Mouse (Mus musculus): ENCODE measurements around the gene Phf20.
A peak's percentile ranks its signal among the peaks of the same experiment; 100 is the strongest.

Phf20 gene

GRCm38 (mm10) chr2:156260968-156261367 lies 64.7 kb downstream of the Phf20 start:
- DNase-seq (ENCODE audit: extremely low read depth, insufficient read length, low spot score), result no peak

DNA sequence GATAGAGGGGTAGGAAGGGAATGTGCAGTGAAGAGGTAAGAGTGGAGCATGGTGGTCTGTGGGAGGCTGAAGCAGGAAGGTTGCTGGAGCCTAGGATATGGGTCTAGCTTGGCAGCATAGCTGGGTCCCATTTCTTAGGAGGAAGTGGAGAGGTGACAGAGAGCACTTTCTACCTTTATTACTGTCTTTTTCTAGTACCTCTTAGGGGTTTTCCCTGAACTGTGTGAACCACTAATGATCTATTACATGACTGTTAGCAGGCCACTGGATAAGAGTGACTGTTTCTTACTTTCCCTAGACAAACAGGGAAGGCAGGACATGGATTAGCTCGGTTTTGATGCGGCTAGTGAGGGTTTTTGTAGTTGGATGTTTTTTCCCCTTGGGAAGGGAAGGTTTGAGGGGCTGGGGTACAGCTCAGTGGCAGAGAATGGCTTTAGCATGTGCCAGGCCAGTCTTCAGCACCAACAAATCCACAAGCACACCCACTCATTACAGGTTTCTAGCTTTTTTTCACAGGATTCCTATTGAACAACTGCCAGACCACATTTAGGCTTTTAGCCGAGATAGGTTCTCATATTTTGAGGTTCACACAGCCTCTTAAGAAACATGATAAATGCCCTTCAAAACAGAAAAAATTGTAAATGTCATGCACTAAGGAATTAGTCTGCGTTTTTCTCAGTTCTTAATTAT lies 67.1 kb downstream of the Phf20 start:
- no peak for DNase-seq (ENCODE audit: extremely low read depth, insufficient read length, low spot score)

- DNase-seq (ENCODE audit: extremely low read depth, insufficient read length, low spot score), result no peak
Measured at GRCm38 (mm10) chr2:156267636-156268035, 71.4 kb downstream of the Phf20 start.

DNA sequence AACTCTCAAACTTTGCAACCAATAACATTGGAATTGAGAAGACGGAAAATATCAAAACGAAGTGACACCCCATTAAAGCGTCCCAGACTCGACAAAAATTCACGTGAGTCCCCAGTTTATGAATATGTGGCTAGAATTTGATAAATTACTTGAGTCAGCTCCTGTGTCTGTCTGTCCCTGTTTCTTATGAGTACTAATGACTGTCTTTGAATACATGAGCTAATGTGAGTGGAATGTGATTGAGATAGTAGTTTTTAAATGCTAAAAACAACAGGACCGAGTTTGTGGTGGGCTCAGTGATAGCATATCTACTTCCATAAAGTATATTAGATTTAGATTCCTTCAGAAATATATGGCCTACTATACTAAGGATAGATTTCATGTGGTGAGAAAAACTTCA lies 76.3 kb downstream of the Phf20 start:
- DNase-seq (ENCODE audit: extremely low read depth, insufficient read length, low spot score), result no peak

DNA sequence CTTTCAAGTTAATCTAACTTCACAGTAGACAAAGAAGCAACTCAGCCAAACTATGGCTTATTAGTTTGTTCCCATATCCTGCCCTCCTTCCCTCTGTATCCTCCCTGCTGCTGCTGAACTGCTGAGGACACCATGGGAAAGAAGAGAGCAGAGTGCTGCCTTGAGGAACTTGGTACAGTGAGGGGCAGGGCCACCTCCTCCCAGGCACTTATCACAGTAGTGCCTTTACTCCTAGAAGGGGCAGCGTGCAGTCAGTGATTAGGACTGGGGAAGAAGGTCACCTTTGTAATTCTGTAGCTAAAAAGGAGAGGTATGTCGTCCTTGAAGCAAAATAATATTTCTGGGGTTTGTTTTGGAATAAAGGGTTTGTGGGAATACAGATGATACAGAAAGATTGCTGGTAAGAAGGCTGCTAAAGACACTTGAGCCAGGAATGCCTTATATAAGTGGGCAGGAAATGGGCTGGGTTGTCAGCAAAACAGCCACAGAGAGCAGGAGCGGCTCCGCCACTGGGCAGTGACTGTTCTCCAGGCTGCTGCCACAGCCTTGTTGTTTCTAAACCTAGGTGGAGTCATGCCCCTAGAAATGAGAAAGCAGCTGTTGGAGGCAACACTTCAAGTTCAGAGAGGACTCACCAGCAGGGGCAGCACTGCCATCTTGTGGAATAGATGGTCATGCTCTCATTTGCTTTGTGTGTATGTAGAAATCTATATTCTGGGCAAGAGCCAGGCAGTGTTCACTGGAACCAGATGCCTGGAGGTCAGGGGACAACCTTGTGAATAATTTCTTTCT lies 82.2 kb downstream of the Phf20 start:
- peak; percentile 79 for DNase-seq (ENCODE audit: extremely low read depth, insufficient read length, low spot score)

GRCm38 (mm10) chr2:156281227-156281626 lies 85.0 kb downstream of the Phf20 start:
- DNase-seq (ENCODE audit: extremely low read depth, insufficient read length, low spot score), result peak; percentile 77

DNA sequence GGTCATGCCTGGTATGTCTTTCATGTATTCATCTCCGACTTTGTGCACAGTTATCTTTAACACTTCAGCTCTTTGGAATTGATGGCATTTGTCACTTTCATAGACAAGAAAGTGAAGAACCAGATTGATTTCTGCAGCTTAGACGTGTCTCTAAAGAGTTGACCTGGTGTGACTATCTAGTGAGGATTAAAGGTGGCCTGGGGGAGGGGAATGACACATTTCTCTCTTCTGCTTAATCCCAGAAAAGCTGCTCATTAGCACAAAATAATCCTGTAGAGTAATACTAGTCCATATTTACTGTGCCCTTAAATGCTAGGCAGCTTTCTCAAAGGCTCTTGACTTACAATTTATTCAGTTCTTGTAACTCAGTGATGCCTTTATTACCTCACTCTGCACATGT lies 88.9 kb downstream of the Phf20 start:
- no peak for DNase-seq (ENCODE audit: extremely low read depth, insufficient read length, low spot score)

GRCm38 (mm10) chr2:156286733-156287132 lies 90.5 kb downstream of the Phf20 start:
- no peak for DNase-seq (ENCODE audit: extremely low read depth, insufficient read length, low spot score)

DNA sequence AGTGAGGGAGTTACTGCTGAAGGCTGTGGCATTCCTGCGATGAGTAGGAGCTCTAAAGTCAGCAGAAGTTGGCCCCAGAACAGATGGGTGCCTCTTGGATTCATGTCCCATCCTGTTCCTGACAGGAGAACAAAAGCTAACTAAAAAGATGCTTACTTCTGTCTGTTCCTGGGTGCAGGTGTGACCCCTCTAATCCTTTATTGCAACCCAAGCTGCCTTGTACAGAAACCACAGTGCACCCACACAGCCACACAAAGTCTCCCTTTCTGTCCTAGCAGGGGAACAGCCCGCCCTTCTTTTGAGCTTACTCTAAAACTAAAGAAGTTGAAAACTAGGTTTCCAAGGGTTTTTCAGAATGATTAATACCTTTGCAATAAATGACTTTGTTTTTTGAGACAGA lies 92.0 kb downstream of the Phf20 start:
- no peak for DNase-seq (ENCODE audit: extremely low read depth, insufficient read length, low spot score)

- no peak for DNase-seq (ENCODE audit: extremely low read depth, insufficient read length, low spot score)
Measured at GRCm38 (mm10) chr2:156289552-156290160, 93.4 kb downstream of the Phf20 start.

DNA sequence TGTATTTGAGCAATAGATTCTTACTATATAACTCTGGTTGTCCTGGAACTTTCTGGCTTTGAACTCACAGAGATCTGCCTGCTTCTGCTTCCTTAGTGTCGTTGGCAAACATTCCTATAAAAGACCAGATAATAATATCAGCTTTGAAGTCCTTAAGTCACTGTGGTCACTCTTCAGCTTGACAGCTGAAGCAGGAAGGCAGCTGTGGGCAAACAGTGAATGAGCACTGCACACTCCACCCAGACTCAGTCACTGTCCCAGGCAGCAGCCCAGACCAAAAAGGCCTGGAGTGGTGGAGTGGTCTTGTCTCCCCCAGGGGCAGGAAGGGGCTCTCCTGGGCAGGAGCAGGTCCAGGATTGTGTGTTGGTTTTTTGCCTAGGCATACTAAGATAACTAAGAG lies 95.7 kb downstream of the Phf20 start:
- DNase-seq (ENCODE audit: extremely low read depth, insufficient read length, low spot score), result no peak

DNA sequence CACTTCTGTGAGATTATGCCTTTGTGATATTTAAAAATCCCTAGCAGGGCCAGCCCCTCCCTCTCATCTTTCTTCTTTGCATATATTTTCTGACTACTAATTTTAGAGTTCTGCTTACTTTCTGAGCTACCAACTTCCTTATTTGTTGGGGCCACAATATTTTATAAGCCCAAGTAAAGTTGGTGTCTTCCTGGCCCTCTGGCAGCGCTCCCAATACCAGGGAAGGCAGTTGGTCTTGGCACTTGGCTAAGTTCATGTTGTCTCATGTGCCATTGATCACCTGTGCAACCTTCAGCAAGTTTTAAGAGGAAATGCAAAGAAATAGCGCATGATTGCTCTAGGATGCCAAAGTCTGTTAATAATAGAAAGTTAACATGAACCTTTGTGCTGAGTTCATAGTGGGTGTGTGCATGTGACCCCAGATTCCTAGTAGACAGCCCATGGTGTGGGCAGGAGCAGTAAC lies 99.4 kb downstream of the Phf20 start:
- DNase-seq (ENCODE audit: extremely low read depth, insufficient read length, low spot score), result no peak

- no peak for DNase-seq (ENCODE audit: extremely low read depth, insufficient read length, low spot score)
Measured at GRCm38 (mm10) chr2:156296190-156296589, 99.9 kb downstream of the Phf20 start.

- DNase-seq (ENCODE audit: extremely low read depth, insufficient read length, low spot score), result no peak
Measured at GRCm38 (mm10) chr2:156297653-156298052, 101.4 kb downstream of the Phf20 start.

- no peak for DNase-seq (ENCODE audit: extremely low read depth, insufficient read length, low spot score)
Measured at GRCm38 (mm10) chr2:156298458-156298857, 102.2 kb downstream of the Phf20 start.

- DNase-seq (ENCODE audit: extremely low read depth, insufficient read length, low spot score), result no peak
Measured at GRCm38 (mm10) chr2:156302063-156302462, 105.8 kb downstream of the Phf20 start.

DNA sequence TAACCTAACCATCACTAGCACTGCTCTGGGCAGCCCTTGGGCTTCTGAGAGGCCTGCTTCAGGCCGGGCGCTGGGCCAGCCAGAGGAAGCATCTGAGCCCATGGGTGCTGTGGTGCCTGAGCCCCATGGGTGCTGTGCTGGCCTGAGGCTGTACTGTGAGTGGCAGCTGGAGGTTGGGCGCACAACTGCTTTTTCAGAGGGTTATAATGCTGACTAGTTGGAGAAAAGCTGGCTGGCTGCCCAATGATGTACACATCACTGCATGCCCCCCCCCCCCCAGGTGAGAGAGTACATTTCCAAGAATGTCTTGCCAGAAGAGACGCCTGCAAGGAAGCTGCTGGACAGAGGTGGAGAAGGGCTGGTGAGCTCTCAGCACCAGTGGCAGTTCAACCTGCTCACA lies 108.1 kb downstream of the Phf20 start:
- DNase-seq (ENCODE audit: extremely low read depth, insufficient read length, low spot score), result no peak

GRCm38 (mm10) chr2:156305818-156306217 lies 109.6 kb downstream of the Phf20 start:
- no peak for DNase-seq (ENCODE audit: extremely low read depth, insufficient read length, low spot score)

- DNase-seq (ENCODE audit: extremely low read depth, insufficient read length, low spot score), result peak; percentile 16
Measured at GRCm38 (mm10) chr2:156307261-156307660, 111.0 kb downstream of the Phf20 start.

DNA sequence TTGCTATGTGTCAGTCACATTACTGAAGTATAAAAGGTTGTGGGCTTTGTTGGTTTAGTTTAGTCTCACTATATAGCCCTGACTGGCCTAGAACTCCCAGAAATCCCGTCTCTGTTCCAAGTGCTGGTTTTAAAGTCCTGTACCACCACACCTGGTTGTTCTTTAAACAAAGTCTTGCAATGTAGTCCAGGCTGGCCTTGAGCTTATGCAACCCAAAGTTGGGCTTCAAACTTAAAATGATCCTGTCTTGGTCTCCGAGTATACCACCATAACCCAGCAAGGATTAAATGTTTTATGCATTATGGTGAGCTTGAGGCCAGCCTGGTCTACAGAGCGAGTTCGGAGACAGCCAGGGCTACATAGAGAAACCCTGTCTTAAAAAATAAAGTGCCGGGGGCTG lies 113.7 kb downstream of the Phf20 start:
- no peak for DNase-seq (ENCODE audit: extremely low read depth, insufficient read length, low spot score)

DNA sequence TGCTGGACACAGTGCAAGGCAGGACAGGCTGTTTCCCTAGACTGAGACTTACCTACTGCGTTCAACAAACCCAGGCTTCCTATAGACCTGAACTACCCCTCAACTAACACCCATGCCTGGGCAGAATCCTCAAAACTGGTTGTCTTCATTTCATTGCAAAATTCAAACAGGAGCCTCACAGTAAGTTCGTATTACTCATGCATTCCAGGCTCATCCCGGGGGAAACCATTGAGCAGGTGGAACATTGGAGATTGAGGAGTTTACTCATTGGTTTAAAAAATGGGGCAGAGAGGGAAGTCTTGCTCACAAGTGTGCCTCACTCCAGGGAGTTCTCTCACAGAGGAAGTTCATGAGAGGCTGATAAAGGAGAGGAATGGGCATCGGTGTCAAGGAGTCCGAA lies 114.2 kb downstream of the Phf20 start:
- DNase-seq (ENCODE audit: extremely low read depth, insufficient read length, low spot score), result no peak

DNA sequence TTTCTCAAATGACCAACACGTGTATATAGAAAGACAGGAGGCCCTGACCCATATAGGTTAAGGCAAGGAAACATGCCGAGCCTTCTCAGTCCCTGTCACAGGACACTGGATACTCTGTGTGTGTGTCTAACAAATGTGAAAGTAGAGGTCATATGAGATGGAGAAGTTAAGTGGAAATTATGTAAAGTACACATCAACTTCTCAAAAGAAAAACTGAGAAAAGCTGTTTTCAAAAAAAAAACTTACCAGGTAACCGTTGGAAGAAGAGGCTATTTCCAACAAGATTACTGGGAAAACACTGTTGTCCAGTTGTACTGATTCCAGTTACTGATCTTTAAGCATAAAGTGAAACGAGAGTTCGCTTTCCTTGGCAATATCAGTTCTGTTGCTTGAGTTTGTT lies 114.7 kb downstream of the Phf20 start:
- DNase-seq (ENCODE audit: extremely low read depth, insufficient read length, low spot score), result no peak
